Mouse (Mus musculus): ENCODE measurements around the gene Ywhae. TPM values are rescaled to one million over a fixed set of nuclear protein-coding genes. Genes with fewer than 3 reads are reported as not detected.

Gene Ywhae
- total RNA-seq, 2 experiments from 2014 or later = 854 to 940 TPM

DNA sequence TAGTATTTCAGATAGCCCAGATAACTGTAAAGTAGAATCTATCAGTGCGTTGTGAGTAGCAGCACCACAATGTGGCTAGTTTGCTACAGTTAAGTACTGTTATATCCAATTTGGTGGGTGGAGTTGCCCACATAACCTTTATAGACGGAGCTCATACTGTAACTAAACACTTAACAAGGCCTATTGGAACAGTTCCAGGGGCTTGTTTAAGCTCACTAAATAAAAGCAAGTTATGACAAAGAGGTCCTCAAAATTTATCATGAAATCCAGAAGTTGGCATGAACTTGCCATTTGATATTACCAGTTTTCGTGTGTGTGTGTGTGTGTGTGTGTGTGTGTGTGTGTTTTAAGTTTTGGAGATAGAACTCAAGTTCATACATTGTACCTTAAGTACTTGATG lies 7.5 kb downstream of the Ywhae start:
- no peak for TF ChIP-seq CTCF (IDR thresholded peaks at IDR 0.05)
- Histone ChIP-seq H3K27ac (no peak overlapping the region), H3K4me3 (no peak overlapping the region)
- no peak for DNase-seq (ENCODE audit: extremely low spot score in 1 of 2, low spot score in 2 of 2)
- intact Hi-C loops (cut with DNase I) = no loop called here

DNA sequence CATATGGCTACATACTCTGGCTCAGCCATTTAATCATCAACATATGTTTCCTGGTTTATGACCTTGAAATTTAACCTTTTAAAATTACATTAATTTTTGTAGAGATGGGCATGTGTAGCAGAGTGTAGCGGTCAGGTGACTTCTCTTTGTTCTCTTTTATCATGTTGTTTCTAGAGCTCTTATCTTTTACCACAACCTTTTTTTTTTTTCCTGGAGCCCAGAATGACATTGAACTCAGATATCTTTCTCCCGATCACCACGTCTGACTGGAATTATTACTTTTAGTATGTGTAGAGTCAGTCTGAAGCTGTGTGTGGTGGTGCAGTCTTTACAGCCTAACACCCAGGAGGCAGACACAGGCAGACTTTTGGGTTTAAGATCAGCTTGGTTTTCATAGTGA lies 8.9 kb downstream of the Ywhae start:
- intact Hi-C loops (cut with DNase I) = no loop called here
- DNase-seq (ENCODE audit: extremely low spot score in 1 of 2, low spot score in 2 of 2) = no peak
- Histone ChIP-seq H3K4me3 (no peak overlapping the region), H3K27ac (no peak overlapping the region)
- no peak for TF ChIP-seq CTCF (IDR thresholded peaks at IDR 0.05)

DNA sequence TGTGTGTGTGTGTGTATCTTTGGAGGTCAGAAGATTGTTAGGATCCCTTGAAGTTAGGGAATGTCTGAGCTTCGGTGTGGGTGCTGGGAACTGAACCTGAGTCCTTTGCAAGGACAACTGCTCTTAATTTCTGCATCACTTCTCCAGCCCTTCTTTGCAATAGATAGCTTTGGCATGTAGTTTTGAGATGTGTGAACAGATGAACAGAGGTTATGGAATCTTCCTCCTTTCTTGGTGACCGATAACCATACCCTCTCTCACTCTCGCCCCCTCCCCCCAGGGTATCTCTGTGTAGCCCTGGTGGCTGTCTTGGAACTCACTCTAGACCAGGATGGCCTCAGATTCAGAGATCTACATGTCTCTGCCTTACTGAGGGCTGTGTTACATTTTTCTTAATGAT lies 12.1 kb downstream of the Ywhae start:
- intact Hi-C loops (cut with DNase I) = no loop called here
- TF ChIP-seq CTCF (IDR thresholded peaks at IDR 0.05) = no peak
- no peak for DNase-seq (ENCODE audit: extremely low spot score in 1 of 2, low spot score in 2 of 2)

DNA sequence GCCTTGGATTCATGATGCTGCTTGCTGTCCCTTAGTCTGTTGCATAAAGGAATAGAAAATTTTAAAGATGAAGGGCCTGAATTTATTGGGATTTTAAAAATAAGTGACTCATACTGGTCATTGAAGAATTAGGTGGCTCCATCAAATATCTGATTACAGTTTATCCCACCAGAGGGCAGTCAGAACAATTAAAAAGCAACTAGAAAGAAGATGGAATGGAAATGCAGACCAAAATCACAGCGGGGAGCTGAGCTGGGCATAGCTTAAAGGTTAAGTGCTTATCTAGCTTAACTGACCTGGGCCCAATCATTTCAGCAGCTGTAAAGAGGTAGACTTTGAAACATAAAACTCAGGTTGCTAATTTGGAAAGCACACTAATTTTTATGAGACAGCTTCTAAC lies 17.9 kb downstream of the Ywhae start:
- intact Hi-C loops (cut with DNase I) = no loop called here
- TF ChIP-seq CTCF (IDR thresholded peaks at IDR 0.05) = peak; percentile 28
- DNase-seq (ENCODE audit: extremely low spot score in 1 of 2, low spot score in 2 of 2) = no peak
- Histone ChIP-seq H3K27ac (no peak overlapping the region), H3K4me3 (no peak overlapping the region)

More for the DNA sequence above, 12.1 kb downstream of the Ywhae start:
- no peak overlapping the region for H3K4me3 ChIP-seq
- H3K27ac ChIP-seq = no peak overlapping the region

DNA sequence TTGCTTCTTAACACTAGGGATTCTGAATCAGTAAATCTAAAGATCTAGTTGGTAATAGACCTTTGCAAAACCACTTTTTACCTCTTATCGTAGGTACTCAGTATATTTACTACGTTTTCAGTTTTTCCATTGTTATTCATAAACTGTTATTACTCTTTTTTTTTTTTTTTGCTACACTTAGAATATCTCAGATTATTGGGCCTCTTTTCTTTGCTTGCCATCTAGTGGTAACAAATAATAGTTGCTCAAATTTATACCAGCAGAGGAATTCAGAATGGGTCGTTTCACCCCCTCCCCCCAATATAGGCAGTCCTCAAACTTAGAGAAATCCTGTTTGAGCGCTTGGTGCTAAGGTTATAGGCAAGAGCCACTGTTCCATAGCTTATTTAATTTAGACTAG lies 18.4 kb downstream of the Ywhae start:
- Histone ChIP-seq H3K4me3 (no peak overlapping the region), H3K27ac (no peak overlapping the region)
- intact Hi-C loops (cut with DNase I) = no loop called here
- DNase-seq (ENCODE audit: extremely low spot score in 1 of 2, low spot score in 2 of 2) = no peak
- peak; percentile 48 for TF ChIP-seq CTCF (IDR thresholded peaks at IDR 0.05)

DNA sequence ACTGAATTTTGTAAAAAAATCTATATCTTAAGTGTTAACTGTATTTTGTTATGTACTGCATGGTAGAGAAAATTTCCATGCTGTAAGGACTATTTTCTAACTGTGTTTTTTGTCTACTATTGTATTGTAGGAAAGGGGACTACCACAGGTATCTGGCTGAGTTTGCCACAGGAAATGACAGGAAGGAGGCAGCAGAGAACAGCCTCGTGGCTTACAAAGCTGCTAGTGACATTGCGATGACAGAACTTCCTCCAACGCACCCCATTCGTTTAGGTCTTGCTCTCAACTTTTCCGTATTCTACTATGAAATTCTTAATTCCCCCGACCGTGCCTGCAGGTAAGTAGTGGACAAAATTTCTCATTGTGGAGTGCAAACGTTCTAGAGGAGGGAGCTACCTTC lies 24.0 kb downstream of the Ywhae start:
- Histone ChIP-seq H3K4me3 (no peak overlapping the region), H3K27ac (no peak overlapping the region)
- no peak for TF ChIP-seq CTCF (IDR thresholded peaks at IDR 0.05)
- intact Hi-C loops (cut with DNase I) = no loop called here
- no peak for DNase-seq (ENCODE audit: extremely low spot score in 1 of 2, low spot score in 2 of 2)

DNA sequence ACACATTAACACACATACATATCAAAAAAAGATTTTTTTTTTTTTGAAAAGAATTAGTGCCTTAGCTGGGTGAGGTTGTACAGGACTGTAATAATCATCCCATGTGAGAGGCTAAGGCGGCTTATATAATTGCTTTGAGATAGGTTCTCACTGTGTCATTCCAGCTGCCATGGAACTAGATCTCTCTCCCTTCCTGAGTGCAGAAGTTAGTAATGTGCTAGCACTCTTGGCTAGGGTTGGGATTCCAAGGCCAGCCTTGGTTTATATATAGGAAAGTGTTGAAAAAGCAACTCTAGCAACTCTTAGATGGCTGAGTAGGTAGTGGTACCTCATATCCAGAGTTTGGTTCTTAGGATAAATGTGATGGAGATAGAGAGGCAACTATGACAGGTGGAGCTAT lies 25.9 kb downstream of the Ywhae start:
- DNase-seq (ENCODE audit: extremely low spot score in 1 of 2, low spot score in 2 of 2) = no peak
- H3K4me3 ChIP-seq = no peak overlapping the region
- intact Hi-C loops (cut with DNase I) = no loop called here
- no peak for TF ChIP-seq CTCF (IDR thresholded peaks at IDR 0.05)
- H3K27ac ChIP-seq = no peak overlapping the region

DNA sequence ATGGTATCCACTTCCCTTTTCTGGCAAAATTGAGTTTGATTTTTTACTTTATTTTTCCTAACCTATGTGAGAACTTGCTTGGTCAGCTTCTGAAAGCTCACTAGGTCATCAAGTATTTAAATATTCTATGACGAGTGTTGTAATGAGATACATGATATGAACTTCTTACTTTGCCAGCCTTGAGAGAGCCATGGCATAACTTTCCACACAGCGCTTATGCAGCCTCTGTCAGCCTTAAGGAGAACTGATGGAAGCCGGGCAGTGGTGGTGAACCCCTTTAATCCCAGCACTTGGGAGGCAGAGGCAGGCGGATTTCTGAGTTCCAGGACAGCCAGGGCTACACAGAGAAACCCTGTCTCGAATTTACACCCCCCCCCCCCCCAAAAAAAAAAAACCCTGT lies 28.1 kb downstream of the Ywhae start:
- no peak for TF ChIP-seq CTCF (IDR thresholded peaks at IDR 0.05)
- intact Hi-C loops (cut with DNase I) = no loop called here
- Histone ChIP-seq H3K27ac (no peak overlapping the region), H3K4me3 (no peak overlapping the region)
- no peak for DNase-seq (ENCODE audit: extremely low spot score in 1 of 2, low spot score in 2 of 2)

DNA sequence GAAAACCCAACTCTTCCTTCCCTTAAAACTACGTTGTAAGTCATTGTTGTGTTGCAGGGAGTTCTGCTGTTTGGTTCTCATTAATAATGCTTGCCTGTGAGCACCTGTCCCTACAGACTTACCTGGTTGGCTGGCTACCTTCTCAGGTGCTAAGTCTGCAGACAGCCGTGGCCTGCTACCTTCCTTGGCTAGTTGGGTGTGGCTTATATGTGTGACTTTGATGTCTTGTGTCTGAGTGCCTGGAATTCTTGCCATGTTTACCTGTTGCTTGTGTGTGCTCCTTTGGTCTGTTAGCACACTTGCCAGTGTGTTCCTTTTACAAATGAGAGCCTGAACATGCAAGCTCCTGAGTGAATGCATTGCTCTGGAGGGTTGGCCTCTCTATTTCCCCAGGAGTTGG lies 30.0 kb downstream of the Ywhae start:
- Histone ChIP-seq H3K4me3 (no peak overlapping the region), H3K27ac (no peak overlapping the region)
- DNase-seq (ENCODE audit: extremely low spot score in 1 of 2, low spot score in 2 of 2) = no peak
- intact Hi-C loops (cut with DNase I) = no loop called here
- no peak for TF ChIP-seq CTCF (IDR thresholded peaks at IDR 0.05)

DNA sequence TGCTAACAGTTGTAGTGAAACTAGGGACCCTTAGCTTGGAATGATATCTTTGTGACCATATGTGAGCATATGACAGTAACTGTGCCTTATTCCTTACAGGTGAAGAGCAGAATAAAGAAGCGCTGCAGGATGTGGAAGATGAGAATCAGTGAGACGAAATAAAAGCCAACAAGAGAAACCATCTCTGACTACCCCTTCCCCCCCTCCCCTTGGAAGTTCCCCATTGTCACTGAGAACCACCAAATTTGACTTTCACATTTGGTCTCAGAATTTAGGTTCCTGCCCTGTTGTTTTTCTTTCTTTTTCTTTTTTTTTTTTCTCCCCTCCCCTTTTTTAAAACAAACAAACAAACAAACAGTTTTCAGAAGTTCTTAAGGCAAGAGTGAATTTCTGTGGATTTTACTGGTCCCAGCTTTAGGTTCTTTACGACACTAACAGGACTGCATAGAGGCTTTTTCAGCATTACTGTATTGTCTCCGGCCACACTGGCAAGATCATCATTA lies 31.9 kb downstream of the Ywhae start:
- H3K27ac ChIP-seq = no peak overlapping the region
- intact Hi-C loops (cut with DNase I) = no loop called here
- DNase-seq (ENCODE audit: extremely low spot score in 1 of 2, low spot score in 2 of 2) = no peak
- H3K4me3 ChIP-seq = no peak overlapping the region
- TF ChIP-seq CTCF (IDR thresholded peaks at IDR 0.05) = no peak

DNA sequence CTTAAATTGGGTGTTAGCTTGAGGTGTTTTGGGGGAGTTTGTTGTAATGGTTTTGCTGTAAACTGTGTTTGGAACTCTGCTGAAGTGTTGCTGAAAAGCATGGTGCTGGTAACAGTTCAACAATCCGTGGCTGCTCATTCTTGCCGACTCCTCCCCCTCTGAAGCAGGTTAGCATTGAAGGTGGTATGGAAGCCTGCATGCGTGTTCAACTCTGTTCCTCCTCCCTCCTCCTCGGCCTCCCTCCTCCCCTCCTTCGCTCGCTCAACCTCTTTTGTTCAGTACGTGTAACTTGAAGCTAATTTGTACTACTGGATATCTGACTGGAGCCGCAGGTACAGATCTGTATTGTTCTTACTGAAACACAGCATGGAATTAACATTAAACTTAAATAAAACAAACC lies 32.5 kb downstream of the Ywhae start:
- H3K27ac ChIP-seq = no peak overlapping the region
- TF ChIP-seq CTCF (IDR thresholded peaks at IDR 0.05) = no peak
- intact Hi-C loops (cut with DNase I) = no loop called here
- DNase-seq (ENCODE audit: extremely low spot score in 1 of 2, low spot score in 2 of 2) = no peak
- H3K4me3 ChIP-seq = no peak overlapping the region

DNA sequence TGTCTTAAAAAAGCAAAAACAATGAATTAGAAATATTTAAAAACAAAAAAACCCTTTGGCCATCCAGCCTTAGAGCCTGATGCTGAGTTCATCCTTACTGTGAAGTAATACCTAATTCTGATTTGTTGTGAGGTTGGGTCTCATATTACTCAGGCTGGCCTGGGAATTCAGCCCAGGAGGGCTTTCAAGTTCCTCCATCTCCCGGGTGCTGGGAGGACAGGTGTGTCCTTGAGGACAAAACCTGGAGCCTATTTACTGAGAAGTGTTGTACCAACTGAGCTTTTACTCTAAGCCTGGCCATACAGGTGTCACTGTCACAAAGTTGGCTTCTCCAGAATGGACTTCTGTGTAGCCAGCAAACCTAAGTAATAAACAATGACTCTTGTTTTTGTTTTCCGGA lies 34.3 kb downstream of the Ywhae start:
- no peak for TF ChIP-seq CTCF (IDR thresholded peaks at IDR 0.05)
- no peak overlapping the region for H3K4me3 ChIP-seq
- no peak for DNase-seq (ENCODE audit: extremely low spot score in 1 of 2, low spot score in 2 of 2)
- no peak overlapping the region for H3K27ac ChIP-seq
- intact Hi-C loops (cut with DNase I) = no loop called here

DNA sequence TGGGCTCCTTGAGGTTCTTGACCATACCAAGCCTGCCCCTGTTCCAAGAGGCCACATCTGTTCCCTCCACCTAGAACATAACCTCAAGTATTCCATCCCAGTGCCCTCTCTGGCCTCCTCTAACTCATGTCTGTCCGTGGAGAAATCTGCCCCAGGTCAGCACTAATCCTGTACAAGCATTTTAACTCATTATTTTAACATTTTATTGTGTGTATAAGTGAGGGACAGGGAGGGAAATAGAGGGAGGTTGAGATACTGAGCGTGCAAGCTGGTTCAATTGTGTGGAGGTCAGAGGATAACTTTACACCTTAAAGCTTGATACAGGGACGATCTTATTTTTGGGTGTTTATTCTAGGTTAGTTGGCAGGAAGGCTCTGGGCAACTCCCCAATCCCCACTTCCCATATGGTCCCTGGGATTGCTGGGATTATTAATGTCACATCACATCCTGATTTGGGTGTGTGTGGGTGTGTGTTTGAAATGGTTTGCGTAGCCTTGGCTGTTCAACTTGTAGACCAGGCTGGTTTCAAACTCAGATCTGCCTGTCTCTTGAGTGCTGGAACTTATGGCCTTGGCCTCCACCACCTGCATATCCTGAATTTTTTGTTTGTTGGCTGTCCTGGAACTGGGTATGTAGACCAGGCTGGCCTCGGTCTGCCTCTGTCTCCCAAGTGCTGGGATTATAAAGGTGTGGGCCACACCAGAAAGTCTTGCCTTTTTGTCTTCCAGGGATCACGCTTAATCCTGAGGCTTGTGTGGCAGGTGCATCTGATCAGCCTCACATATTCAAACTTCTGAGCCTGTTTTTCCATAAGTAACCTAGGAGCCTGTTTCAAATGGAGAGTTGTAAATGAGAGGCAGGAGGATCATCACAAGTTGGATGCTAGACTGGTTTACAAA lies 35.7 kb downstream of the Ywhae start:
- 0 out of 2 replicates have a peak overlapping the region, but pooled peaks have one; percentile 51 for H3K27ac ChIP-seq
- no peak overlapping the region for H3K4me3 ChIP-seq
- no peak for DNase-seq (ENCODE audit: extremely low spot score in 1 of 2, low spot score in 2 of 2)
- TF ChIP-seq CTCF (IDR thresholded peaks at IDR 0.05) = no peak
- intact Hi-C loops (cut with DNase I) = no loop called here
